Mouse (Mus musculus) megakaryocyte, embryonic 14.5 days (primary cell): Measurements from ENCODE around the gene Akr1c6.
"Not testable (repeated sequence)": the region's sequence is repeated elsewhere in the genome, so short reads cannot be mapped to it uniquely, and the experiment has no call there.

Source experiments
- FLI1 ChIP-seq: IDR thresholded peaks from 2 replicates; pipeline ENCODE4 v1.6.1; 2012; ENCODE audit warnings: low read length, inconsistent platforms, mixed read lengths
- GATA1 ChIP-seq: IDR thresholded peaks from 3 replicates; pipeline ENCODE4 v1.6.1; 2012; ENCODE audit warnings: mixed read lengths, low read length, inconsistent platforms, borderline replicate concordance

GRCm38 (mm10) chr13:4400360-4400759 is 33.7 kb upstream of the Akr1c6 start:
- TF ChIP-seq FLI1, GATA1: not testable (repeated sequence)
